Mouse (Mus musculus) right cerebral cortex, postnatal 25 days (tissue): ENCODE measurements around the gene Ankrd54.

ENCODE experiments used
- DNase-seq: peaks from one replicate; pipeline ENCODE4 v3.0.0; 2022

Gene Ankrd54

GRCm38 (mm10) chr15:79062376-79063159 lies at the start of gene Ankrd54:
TSS of gene Ankrd54 (minus strand) at chr15:79062893.
- peak; percentile 98 for DNase-seq

GRCm38 (mm10) chr15:79111774-79112173 lies 49.1 kb upstream of the Ankrd54 start:
- no peak for DNase-seq

DNA sequence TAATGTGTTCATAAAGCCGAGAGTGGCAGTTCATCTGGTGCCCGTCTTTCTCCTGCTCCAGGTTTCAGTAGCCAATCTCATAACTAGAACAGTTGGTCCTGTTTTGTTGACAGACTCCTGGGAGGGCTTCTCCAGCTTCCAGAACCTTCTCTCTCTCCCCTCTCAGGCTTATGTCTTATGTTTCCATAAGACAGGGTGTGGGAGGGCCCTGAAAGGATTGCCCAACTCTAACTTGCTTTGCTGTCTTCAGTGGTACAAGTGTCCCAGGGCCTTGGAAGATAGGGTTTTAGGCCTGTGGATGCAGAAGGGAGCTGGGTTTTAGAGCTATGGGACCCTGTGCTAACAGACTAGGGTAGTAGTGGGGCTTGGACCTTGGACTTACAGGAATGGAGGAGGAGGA lies 47.8 kb upstream of the Ankrd54 start:
- DNase-seq, result no peak

DNA sequence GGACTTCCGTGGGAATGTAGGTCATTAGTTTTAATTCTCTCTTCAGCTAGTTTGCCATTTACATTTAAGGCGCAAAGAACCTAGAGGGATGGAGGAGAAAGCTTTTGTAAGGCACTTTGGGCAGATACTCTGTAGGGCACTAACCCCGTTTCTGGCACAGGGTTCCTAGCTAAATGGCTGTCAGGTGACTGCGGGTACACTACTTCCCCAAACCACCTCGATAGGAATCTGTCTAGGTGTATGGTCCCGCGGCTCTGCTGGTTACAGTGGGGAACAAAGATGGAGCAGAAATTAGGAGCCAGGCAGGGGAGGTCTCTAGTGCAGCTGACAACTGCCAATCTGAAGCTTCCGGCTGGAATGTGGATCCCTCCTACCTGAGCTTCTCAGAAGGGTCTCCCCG lies 47.3 kb upstream of the Ankrd54 start:
- DNase-seq, result no peak

DNA sequence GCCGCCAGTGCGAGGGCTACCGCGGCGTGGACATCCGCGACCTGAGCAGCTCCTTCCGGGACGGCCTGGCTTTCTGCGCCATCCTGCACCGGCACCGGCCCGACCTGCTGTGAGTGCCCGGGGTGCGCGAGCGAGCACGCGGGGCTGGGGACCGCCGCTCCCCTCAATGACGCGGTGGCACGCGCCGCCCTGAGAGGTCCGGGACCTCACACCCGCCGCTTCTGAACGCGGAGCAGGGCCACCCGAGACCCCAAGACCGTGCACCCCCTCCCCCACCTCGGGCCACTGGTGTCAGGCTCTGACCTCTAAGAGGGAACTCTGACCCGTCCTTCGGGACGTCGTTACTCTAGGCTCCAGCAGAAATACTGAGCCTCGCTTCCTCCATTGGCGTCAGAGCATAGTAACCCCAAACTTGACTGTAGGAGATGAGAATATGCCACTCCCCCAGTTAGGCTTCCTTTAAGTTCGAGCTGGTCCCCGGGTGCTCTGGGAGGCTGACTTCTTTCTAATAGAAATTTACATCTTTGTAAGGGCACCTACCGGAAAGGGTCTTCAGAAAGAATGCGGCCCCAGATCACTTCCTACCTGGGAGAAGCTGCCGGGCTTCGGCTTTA lies 46.7 kb upstream of the Ankrd54 start:
- DNase-seq, result no peak

GRCm38 (mm10) chr15:79108421-79109320 lies 46.0 kb upstream of the Ankrd54 start, which contains the start of gene Micall1:
TSS of gene Micall1 (plus strand) at chr15:79108898.
- peak; percentile 56 for DNase-seq

DNA sequence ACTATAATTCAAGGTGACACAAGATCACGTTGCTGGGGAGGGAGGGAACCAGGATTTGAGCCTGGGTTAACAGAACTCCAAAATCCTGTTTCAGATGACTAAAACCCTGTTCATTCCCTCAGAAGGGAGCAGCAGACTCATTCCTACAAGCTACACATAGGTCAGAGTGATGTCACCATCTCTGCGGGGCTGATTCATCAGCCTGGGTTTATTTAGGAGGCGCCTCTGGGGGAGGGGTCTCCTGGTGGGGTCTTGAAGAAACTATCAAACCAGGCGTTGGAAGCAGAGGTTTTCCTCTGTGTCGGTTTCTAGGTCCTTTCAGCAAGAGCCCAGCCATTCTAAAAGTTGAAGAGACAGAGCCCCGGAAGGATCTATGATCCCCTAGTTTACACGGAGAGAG lies 45.3 kb upstream of the Ankrd54 start:
- DNase-seq, result no peak

- no peak for DNase-seq
Observed at GRCm38 (mm10) chr15:79105804-79106203, 43.1 kb upstream of the Ankrd54 start.

DNA sequence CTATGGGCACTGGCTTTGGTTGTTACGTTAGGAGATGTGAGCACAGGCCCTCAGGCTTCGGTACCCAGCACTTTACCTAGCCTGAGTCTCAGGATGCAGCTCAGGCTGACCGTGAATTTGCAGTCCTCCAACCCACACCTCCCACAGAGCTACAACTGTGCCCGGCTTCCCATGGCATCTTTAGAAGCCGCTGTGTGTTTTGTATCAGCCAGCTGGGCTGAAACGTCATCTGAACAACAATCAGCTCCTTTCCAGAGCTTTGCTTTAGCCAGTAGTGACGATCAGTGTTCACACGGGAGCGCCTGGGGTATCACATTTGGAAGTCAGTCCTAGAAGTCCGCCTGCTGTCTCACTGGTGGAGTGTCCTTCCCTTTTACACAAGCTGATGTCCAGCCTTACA lies 40.6 kb upstream of the Ankrd54 start:
- DNase-seq, result no peak

DNA sequence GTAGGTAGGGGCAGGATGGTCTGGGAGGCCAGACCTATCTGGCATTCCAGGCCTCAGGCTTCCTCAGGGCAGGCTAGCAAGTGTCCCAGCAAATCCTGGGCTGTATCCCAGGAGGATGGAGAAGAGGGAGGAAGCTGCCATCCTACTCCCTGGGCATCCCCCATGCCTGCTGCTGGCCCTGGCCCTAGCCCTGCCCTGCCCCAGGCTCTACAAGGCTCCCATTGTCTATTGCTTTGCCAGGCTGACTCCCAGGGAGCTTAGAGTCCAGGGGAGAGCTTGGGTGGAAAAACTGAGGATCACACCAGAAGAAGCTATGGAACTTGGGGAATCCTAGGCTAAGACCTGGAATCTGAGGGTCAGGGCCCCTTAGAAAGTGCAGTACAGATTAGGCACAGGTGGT lies 38.8 kb upstream of the Ankrd54 start:
- no peak for DNase-seq

GRCm38 (mm10) chr15:79100391-79100790 lies 37.7 kb upstream of the Ankrd54 start:
- no peak for DNase-seq

DNA sequence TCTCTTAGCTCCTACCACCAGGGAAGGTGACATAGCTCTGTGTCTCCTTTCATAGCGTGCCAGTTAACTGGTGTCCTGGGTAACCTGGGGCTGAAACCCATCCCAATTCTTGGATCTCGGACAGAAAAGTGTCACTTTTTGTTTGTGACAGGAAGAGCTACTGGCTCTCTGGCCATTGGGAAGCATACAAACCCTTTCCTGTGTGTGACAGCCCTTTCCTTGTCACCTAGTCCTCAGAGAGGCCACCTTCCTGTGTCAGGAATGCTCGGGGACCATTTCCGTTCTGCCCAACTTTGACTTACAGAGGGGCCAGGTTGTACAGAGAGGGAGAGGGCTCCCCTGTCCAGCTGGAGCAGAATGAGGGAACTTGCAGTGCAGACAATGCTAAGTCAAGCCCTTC lies 36.8 kb upstream of the Ankrd54 start:
- no peak for DNase-seq

- no peak for DNase-seq
Observed at GRCm38 (mm10) chr15:79098868-79099267, 36.2 kb upstream of the Ankrd54 start.

DNA sequence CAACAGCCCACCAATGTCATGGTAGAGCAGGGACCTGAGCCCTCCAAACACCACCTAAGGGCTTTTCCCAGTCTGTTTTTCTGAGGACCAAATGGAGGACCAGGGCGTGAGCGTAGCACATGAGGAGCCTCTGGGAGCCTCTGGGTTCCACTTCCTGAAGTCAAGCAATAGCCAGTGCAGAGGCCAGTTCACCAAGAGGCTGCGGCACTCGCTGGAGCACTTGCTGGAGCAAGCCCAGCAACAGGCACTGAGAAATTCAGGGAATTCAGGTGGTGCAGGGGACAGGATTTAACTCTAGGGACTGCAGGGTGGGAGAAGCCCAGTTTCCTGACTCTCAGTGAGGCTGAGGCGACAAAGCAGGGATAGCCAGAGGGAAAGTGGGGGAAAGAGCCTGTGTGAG lies 35.5 kb upstream of the Ankrd54 start:
- DNase-seq, result no peak

GRCm38 (mm10) chr15:79097611-79098025 lies 34.9 kb upstream of the Ankrd54 start:
- peak; percentile 27 for DNase-seq

DNA sequence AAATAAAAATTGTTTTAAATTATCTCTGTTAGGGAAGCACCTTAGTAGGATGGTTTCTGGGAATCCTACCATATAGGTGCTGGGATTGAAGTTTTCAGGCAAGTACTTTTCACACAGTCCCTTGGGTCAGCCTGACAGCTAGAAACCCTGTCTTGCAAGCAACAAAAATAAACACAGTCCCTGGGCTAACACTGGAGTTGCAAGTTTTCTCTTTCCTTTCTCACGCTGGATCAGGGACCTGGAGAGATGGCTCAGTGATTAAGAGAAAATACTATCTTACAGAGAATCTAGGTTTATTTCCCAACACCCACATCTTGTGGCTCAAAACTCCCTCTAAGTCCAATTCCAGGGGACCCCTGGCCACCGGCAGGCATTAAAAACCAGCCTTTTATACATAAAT lies 34.4 kb upstream of the Ankrd54 start:
- DNase-seq, result no peak

DNA sequence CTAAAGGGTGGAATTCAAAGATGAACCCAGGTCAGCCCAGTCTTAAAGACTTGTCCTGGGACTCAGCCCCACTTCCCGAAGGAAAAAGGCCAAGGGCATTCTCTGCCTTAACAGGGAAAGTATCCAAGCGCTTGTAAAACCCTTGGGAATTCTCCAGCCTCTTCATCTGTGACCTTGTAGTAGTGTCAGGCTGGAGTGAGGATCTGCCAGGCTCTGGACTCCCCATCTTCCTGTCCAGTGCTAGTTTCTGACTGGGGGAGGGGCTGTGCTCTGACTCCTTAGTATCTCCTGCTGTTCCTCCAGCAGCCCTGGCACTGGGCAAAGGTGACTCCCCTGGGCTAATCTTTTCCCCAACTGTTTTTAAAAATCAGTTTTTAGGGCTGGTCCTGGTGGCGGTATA lies 33.9 kb upstream of the Ankrd54 start:
- DNase-seq, result no peak

DNA sequence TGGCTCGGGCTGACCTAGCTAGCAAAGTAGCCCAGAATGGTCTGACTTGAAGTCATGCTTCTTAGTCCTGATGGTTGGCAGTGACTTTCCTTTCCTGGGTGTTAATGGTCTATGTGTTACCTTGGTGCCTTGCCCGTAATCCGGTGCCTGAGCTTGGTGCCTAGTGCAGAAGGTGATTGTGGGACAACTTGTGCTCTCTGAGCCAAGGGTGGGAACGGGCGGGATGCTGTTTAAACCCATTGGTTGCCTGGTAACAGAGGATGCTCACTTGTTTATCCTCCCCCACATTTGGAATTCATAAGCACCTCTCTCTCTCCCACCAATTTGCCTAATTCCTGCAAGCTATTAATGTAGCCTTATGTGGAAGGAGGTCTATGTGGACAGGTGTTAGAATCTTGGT lies 32.8 kb upstream of the Ankrd54 start:
- no peak for DNase-seq

- DNase-seq, result no peak
Observed at GRCm38 (mm10) chr15:79093083-79093839, 30.6 kb upstream of the Ankrd54 start.

DNA sequence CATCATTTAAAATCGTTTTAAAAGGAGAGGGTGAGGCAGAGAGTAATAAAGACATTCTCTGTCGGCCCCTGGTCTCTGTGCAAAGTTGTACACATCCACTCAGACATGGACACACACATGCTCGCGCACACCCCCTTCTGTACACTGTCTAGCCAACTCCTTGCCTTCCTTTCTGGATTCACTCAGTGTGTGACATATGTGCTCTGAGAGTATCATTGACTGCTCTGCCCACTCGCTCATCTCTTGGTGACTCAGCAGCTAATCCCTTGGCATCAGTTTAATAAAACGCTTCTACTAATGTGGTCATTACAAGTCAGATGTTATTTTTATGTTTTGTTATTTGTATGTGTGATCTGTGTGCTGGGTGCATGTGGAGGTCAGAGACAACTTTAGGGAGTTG lies 29.6 kb upstream of the Ankrd54 start:
- no peak for DNase-seq

DNA sequence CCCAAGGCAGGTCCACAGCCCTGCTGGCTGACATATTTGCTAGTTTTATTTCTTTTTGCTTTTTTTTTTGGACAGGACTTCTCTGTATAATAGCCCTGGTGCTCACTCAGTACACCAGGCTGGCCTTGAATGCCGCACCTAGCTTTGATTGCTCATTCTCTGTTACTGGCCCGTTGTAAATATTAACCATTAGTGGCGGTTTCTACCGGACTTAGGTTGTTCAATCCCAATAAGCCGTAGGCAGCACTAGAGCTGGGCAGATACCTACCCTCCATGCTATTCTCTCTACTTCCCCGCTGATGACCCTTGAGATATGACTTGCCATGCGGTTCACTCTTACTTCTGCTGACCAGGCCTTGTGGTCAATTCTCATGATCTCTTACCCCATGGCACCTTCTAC lies 16.9 kb upstream of the Ankrd54 start:
- DNase-seq, result no peak

DNA sequence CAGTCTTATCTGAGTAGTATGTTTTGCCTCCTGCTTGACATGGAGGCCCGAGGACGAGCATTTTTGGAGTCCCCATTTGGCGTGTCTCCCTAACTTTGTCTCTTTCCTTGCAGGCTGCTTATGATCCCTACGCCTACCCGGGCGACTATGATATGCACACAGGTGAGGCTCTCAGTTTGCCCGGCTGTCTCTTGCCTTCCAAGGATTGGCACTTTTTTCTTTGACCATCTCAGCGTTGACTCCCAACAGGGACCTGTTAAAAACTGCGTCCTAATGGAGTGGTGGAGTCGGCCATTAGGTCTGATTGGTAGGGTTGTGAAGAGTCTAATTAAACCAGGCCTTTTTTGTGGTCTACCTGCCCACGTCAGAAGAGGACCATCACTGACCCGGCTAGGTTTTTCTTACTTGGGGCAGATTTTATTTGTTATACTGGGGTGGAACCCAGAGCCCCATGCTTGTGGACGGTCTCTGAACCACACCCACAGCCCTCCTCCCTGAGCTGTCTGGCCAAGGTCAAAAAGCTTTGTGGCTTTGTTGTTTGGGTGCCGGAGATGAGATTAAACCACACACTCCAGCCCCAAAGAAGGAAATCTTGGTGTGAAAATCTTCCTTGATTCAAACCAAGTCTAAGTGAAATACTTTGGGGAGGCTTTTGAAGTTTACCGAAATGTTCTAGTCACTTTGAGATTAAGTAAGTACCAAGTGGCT lies 13.1 kb upstream of the Ankrd54 start:
- no peak for DNase-seq
